Mouse (Mus musculus) stomach, postnatal 0 days (tissue): ENCODE data around the gene Sox5. TPM values are rescaled to one million over a fixed set of nuclear protein-coding genes. Genes with fewer than 3 reads are reported as not detected.
A peak's percentile ranks its signal among the peaks of the same experiment; 100 is the strongest.

ENCODE experiments used
- ATAC-seq: fragments of 200-750 bp; cut with Nextera tagmentation; 2 replicates; pipeline ENCODE4 v1.8.0; 2017; ENCODE audit not compliant: low FRiP score, low TSS enrichment
- DNase-seq: peaks from one replicate; pipeline ENCODE4 v3.0.0-alpha.2; 2016; ENCODE audit warnings: low spot score
- H3K27ac ChIP-seq: fragments of 300-500 bp; sonication (generic); replicated peaks from 2 replicates; pipeline ENCODE4 v1.5.1; 2014; ENCODE audit warnings: mild to moderate bottlenecking, control low read depth
- H3K27me3 ChIP-seq: fragments of 300-500 bp; sonication (generic); 2 replicates; pipeline ENCODE4 v1.6.1; 2014; ENCODE audit warnings: low read length; ENCODE audit not compliant: control insufficient read depth, insufficient read depth
- H3K36me3 ChIP-seq: fragments of 300-500 bp; sonication (generic); 2 replicates; pipeline ENCODE4 v1.6.1; 2014; ENCODE audit warnings: low read length, mixed read lengths; ENCODE audit not compliant: control insufficient read depth, insufficient read depth
- H3K4me1 ChIP-seq: fragments of 300-500 bp; sonication (generic); replicated peaks from 2 replicates; pipeline ENCODE4 v1.6.1; 2014; ENCODE audit warnings: antibody characterized with exemption; ENCODE audit not compliant: control insufficient read depth, insufficient read depth
- H3K4me2 ChIP-seq: fragments of 300-500 bp; sonication (generic); replicated peaks from 2 replicates; pipeline ENCODE4 v1.6.1; 2014; ENCODE audit warnings: low read depth, mild to moderate bottlenecking, control low read depth, moderate library complexity
- H3K4me3 ChIP-seq: fragments of 300-500 bp; sonication (generic); 2 replicates; pipeline ENCODE4 v1.5.1; 2014; ENCODE audit warnings: low read depth, low read length, control low read depth
- H3K9ac ChIP-seq: fragments of 300-500 bp; sonication (generic); 2 replicates; pipeline ENCODE4 v1.6.1; 2014; ENCODE audit warnings: mild to moderate bottlenecking, low read length, control low read depth, mixed read lengths
- H3K9me3 ChIP-seq: fragments of 300-500 bp; sonication (generic); 2 replicates; pipeline ENCODE4 v1.6.1; 2016; ENCODE audit warnings: low read length; ENCODE audit not compliant: control insufficient read depth
- CTCF ChIP-seq: IDR thresholded peaks from 2 replicates; pipeline ENCODE4 v1.5.1; 2016; ENCODE audit warnings: antibody characterized with exemption, low read depth, mild to moderate bottlenecking, moderate library complexity
- EP300 ChIP-seq: optimal IDR thresholded peaks from 2 replicates; pipeline ENCODE3; 2016; ENCODE audit warnings: antibody characterized with exemption
- WGBS: fragments of 180-500 bp; shearing (Covaris S2); extraction: QIAGEN DNeasy Blood & Tissue Kit; methylation state at CpG from one replicate; pipeline ENCODE4 v1.1.7; 2014; 5-methylcytosine and 5-hydroxymethylcytosine counted together
- polyA plus RNA-seq: library from polyadenylated mRNA; unstranded; fragments of >200 nt; fragmentation: Nextera tagmentation; extraction: Ambion mirVana; gene quantifications from 2 replicates; pipeline ENCODE4 v1.2.1, GENCODE M21; 2015

Sox5 gene
- polyA plus RNA-seq, 1 experiment from 2014 or later: 9.8 TPM

GRCm38 (mm10) chr6:144298641-144299502, 482.9 kb downstream of the Sox5 start:
- WGBS: 51% methylated on average over 23 of the region's 23 CpGs
- Histone ChIP-seq H3K36me3 (no peaks in the 10 kb centered on the region), H3K4me2 (peak overlapping the region; percentile 23; the same call in 1 of the 2 replicates), H3K4me1 (peaks cover 5% of the 10 kb centered on the region), H3K4me3 (no peak overlapping the region), H3K9me3 (no peaks in the 10 kb centered on the region), H3K9ac (no peak overlapping the region), H3K27me3 (no peaks in the 10 kb centered on the region), H3K27ac (no peak overlapping the region)
- ATAC-seq: no peak
- DNase-seq: no peak
- TF ChIP-seq CTCF: no peak
- no peak for TF ChIP-seq EP300

- WGBS: 78% methylated on average over 5 of the region's 5 CpGs
- TF ChIP-seq CTCF (no peak), EP300 (no peak)
Measured at GRCm38 (mm10) chr6:144297846-144298245, 483.9 kb downstream of the Sox5 start.

GRCm38 (mm10) chr6:144297131-144297530, 484.6 kb downstream of the Sox5 start:
- ATAC-seq (no peak), DNase-seq (no peak)
- no peaks in the 10 kb centered on the region for H3K36me3 ChIP-seq
- H3K4me1 ChIP-seq: peaks cover 5% of the 10 kb centered on the region
- no peaks in the 10 kb centered on the region for H3K9me3 ChIP-seq
- H3K9ac ChIP-seq: no peak overlapping the region
- TF ChIP-seq EP300: no peak
- TF ChIP-seq CTCF: no peak
- H3K27ac ChIP-seq: no peak overlapping the region
- no peak overlapping the region for H3K4me3 ChIP-seq
- no peaks in the 10 kb centered on the region for H3K27me3 ChIP-seq
- no peak overlapping the region for H3K4me2 ChIP-seq
- 94% methylated on average over 1 of the region's 1 CpGs for WGBS

More at GRCm38 (mm10) chr6:144297846-144298245, 483.9 kb downstream of the Sox5 start:
- no peaks in the 10 kb centered on the region for H3K27me3 ChIP-seq
- H3K36me3 ChIP-seq: no peaks in the 10 kb centered on the region
- H3K9ac ChIP-seq: no peak overlapping the region
- H3K4me3 ChIP-seq: no peak overlapping the region
- H3K4me2 ChIP-seq: no peak overlapping the region
- H3K4me1 ChIP-seq: peaks cover 5% of the 10 kb centered on the region
- H3K27ac ChIP-seq: no peak overlapping the region
- ATAC-seq (no peak), DNase-seq (no peak)
- H3K9me3 ChIP-seq: no peaks in the 10 kb centered on the region

- TF ChIP-seq EP300: no peak
- TF ChIP-seq CTCF: no peak
- H3K9ac ChIP-seq: no peak overlapping the region
- H3K9me3 ChIP-seq: no peaks in the 10 kb centered on the region
- H3K27ac ChIP-seq: no peak overlapping the region
- H3K4me1 ChIP-seq: no peaks in the 10 kb centered on the region
- no peaks in the 10 kb centered on the region for H3K27me3 ChIP-seq
- H3K4me2 ChIP-seq: no peak overlapping the region
- no peak for ATAC-seq
- H3K36me3 ChIP-seq: no peaks in the 10 kb centered on the region
- 86% methylated on average over 4 of the region's 4 CpGs for WGBS
- H3K4me3 ChIP-seq: no peak overlapping the region
- DNase-seq: no peak
Measured at GRCm38 (mm10) chr6:144291526-144291925, 490.3 kb downstream of the Sox5 start.

- H3K9ac ChIP-seq: no peak overlapping the region
- ATAC-seq (no peak), DNase-seq (no peak)
- H3K9me3 ChIP-seq: no peaks in the 10 kb centered on the region
- H3K4me3 ChIP-seq: no peak overlapping the region
- no peaks in the 10 kb centered on the region for H3K4me1 ChIP-seq
- no peak overlapping the region for H3K27ac ChIP-seq
- H3K36me3 ChIP-seq: no peaks in the 10 kb centered on the region
- 76% methylated on average over 4 of the region's 4 CpGs for WGBS
- TF ChIP-seq CTCF (no peak), EP300 (no peak)
- H3K27me3 ChIP-seq: no peaks in the 10 kb centered on the region
- no peak overlapping the region for H3K4me2 ChIP-seq
Measured at GRCm38 (mm10) chr6:144286122-144286521, 495.7 kb downstream of the Sox5 start.

GRCm38 (mm10) chr6:144283191-144283590, 498.6 kb downstream of the Sox5 start:
- TF ChIP-seq EP300: no peak
- TF ChIP-seq CTCF: no peak
- 53% methylated on average over 7 of the region's 8 CpGs for WGBS

More at GRCm38 (mm10) chr6:144283191-144283590, 498.6 kb downstream of the Sox5 start:
- no peaks in the 10 kb centered on the region for H3K27me3 ChIP-seq
- no peaks in the 10 kb centered on the region for H3K9me3 ChIP-seq
- ATAC-seq (no peak), DNase-seq (no peak)
- no peak overlapping the region for H3K9ac ChIP-seq
- no peaks in the 10 kb centered on the region for H3K4me1 ChIP-seq
- H3K4me2 ChIP-seq: no peak overlapping the region
- H3K36me3 ChIP-seq: no peaks in the 10 kb centered on the region
- no peak overlapping the region for H3K4me3 ChIP-seq
- H3K27ac ChIP-seq: no peak overlapping the region
